Mouse (Mus musculus) forebrain, embryonic 10.5 days (tissue): ENCODE measurements around the gene Slc10a7. TPM values are rescaled to one million over a fixed set of nuclear protein-coding genes. Genes with fewer than 3 reads are reported as not detected.
"Not testable (repeated sequence)": the region's sequence is repeated elsewhere in the genome, so short reads cannot be mapped to it uniquely, and the experiment has no call there.

Source experiments
- DNase-seq: peaks from one replicate; pipeline ENCODE4 v3.0.0-alpha.2; 2017; ENCODE audit warnings: low spot score; ENCODE audit errors: extremely low spot score
- H3K27ac ChIP-seq: fragments of 300-500 bp; sonication (generic); 2 replicates; pipeline ENCODE4 v1.5.1; 2016; ENCODE audit warnings: mild to moderate bottlenecking
- H3K27me3 ChIP-seq: fragments of 300-500 bp; sonication (generic); 2 replicates; pipeline ENCODE4 v1.6.1; 2016; ENCODE audit warnings: mild to moderate bottlenecking; ENCODE audit not compliant: poor library complexity, severe bottlenecking
- H3K36me3 ChIP-seq: fragments of 300-500 bp; sonication (generic); replicated peaks from 2 replicates; pipeline ENCODE4 v1.6.1; 2016; ENCODE audit warnings: mild to moderate bottlenecking, moderate library complexity
- H3K4me1 ChIP-seq: fragments of 300-500 bp; sonication (generic); 2 replicates; pipeline ENCODE4 v1.6.1; 2016
- H3K4me3 ChIP-seq: fragments of 300-500 bp; sonication (generic); 2 replicates; pipeline ENCODE4 v1.5.1; 2016; ENCODE audit warnings: mild to moderate bottlenecking, moderate library complexity
- H3K9me3 ChIP-seq: fragments of 300-500 bp; sonication (generic); 2 replicates; pipeline ENCODE4 v1.6.1; 2016; ENCODE audit warnings: mild to moderate bottlenecking, moderate library complexity
- WGBS: fragments of 180-500 bp; shearing (Covaris S2); methylation state at CpG from one replicate; pipeline ENCODE4 v1.1.7; 2016; 5-methylcytosine and 5-hydroxymethylcytosine counted together
- polyA plus RNA-seq: library from polyadenylated mRNA; unstranded; fragments of >200 nt; fragmentation: Nextera tagmentation; extraction: Ambion mirVana; gene quantifications from 2 replicates; pipeline ENCODE4 v1.2.1, GENCODE M21; 2016

Slc10a7 gene
- polyA plus RNA-seq, 1 experiment from 2014 or later = 10.0 TPM

- WGBS = 87% methylated on average over 4 of the region's 4 CpGs
- no peak for DNase-seq
- no peaks in the 10 kb centered on the region for H3K27me3 ChIP-seq
- H3K9me3 ChIP-seq = no peaks in the 10 kb centered on the region
- peaks cover 14% of the 10 kb centered on the region for H3K4me1 ChIP-seq
- H3K36me3 ChIP-seq = peaks cover 33% of the 10 kb centered on the region
- no peak overlapping the region for H3K4me3 ChIP-seq
- no peak overlapping the region for H3K27ac ChIP-seq
Observed at GRCm38 (mm10) chr8:78513106-78513505, 4.0 kb downstream of the Slc10a7 start.

GRCm38 (mm10) chr8:78514706-78515105, 5.6 kb downstream of the Slc10a7 start:
- no peaks in the 10 kb centered on the region for H3K9me3 ChIP-seq
- peaks cover 14% of the 10 kb centered on the region for H3K4me1 ChIP-seq
- DNase-seq = no peak
- no peaks in the 10 kb centered on the region for H3K27me3 ChIP-seq
- peaks cover 35% of the 10 kb centered on the region for H3K36me3 ChIP-seq
- 85% methylated on average over 1 of the region's 1 CpGs for WGBS
- H3K27ac ChIP-seq = no peak overlapping the region
- no peak overlapping the region for H3K4me3 ChIP-seq

GRCm38 (mm10) chr8:78515132-78515531, 6.0 kb downstream of the Slc10a7 start:
- H3K27ac ChIP-seq = no peak overlapping the region
- no peak overlapping the region for H3K4me3 ChIP-seq
- no peaks in the 10 kb centered on the region for H3K9me3 ChIP-seq
- WGBS = 96% methylated on average over 3 of the region's 3 CpGs
- peaks cover 35% of the 10 kb centered on the region for H3K36me3 ChIP-seq
- DNase-seq = no peak
- no peaks in the 10 kb centered on the region for H3K27me3 ChIP-seq
- H3K4me1 ChIP-seq = peaks cover 11% of the 10 kb centered on the region

- Histone ChIP-seq H3K36me3 (peaks cover 61% of the 10 kb centered on the region), H3K9me3 (no peaks in the 10 kb centered on the region), H3K4me3 (no peak overlapping the region), H3K4me1 (no peaks in the 10 kb centered on the region), H3K27ac (no peak overlapping the region), H3K27me3 (no peaks in the 10 kb centered on the region)
- WGBS = 85% methylated on average over 6 of the region's 6 CpGs
- no peak for DNase-seq
Observed at GRCm38 (mm10) chr8:78533981-78534380, 24.8 kb downstream of the Slc10a7 start.

- peaks cover 47% of the 10 kb centered on the region for H3K36me3 ChIP-seq
- WGBS = 91% methylated on average over 5 of the region's 5 CpGs
- H3K4me1 ChIP-seq = no peaks in the 10 kb centered on the region
- no peak for DNase-seq
- H3K27me3 ChIP-seq = no peaks in the 10 kb centered on the region
- no peaks in the 10 kb centered on the region for H3K9me3 ChIP-seq
- H3K27ac ChIP-seq = no peak overlapping the region
- H3K4me3 ChIP-seq = no peak overlapping the region
Observed at GRCm38 (mm10) chr8:78536716-78537115, 27.6 kb downstream of the Slc10a7 start.

GRCm38 (mm10) chr8:78537795-78538194, 28.6 kb downstream of the Slc10a7 start:
- Histone ChIP-seq H3K27ac (no peak overlapping the region), H3K36me3 (peaks cover 46% of the 10 kb centered on the region), H3K9me3 (no peaks in the 10 kb centered on the region), H3K27me3 (no peaks in the 10 kb centered on the region), H3K4me3 (no peak overlapping the region), H3K4me1 (no peaks in the 10 kb centered on the region)
- no peak for DNase-seq
- WGBS = 87% methylated on average over 3 of the region's 3 CpGs

- peaks cover 37% of the 10 kb centered on the region for H3K36me3 ChIP-seq
- not testable (repeated sequence) for H3K4me3 ChIP-seq, H3K27me3 ChIP-seq, H3K27ac ChIP-seq, H3K9me3 ChIP-seq, DNase-seq, H3K4me1 ChIP-seq
- WGBS = 91% methylated on average over 5 of the region's 6 CpGs
Observed at GRCm38 (mm10) chr8:78542670-78543069, 33.5 kb downstream of the Slc10a7 start.

GRCm38 (mm10) chr8:78543621-78544020, 34.5 kb downstream of the Slc10a7 start:
- peaks cover 9% of the 10 kb centered on the region for H3K4me1 ChIP-seq
- 40% methylated on average over 1 of the region's 1 CpGs for WGBS
- H3K36me3 ChIP-seq = peaks cover 27% of the 10 kb centered on the region; the same call in 1 of the 2 replicates
- H3K9me3 ChIP-seq = no peaks in the 10 kb centered on the region
- H3K27me3 ChIP-seq = no peaks in the 10 kb centered on the region
- no peak overlapping the region for H3K4me3 ChIP-seq
- no peak for DNase-seq
- H3K27ac ChIP-seq = no peak overlapping the region

GRCm38 (mm10) chr8:78544545-78544944, 35.4 kb downstream of the Slc10a7 start:
- H3K9me3 ChIP-seq = no peaks in the 10 kb centered on the region
- no peak for DNase-seq
- peaks cover 9% of the 10 kb centered on the region for H3K4me1 ChIP-seq
- H3K27ac ChIP-seq = no peak overlapping the region
- no peak overlapping the region for H3K4me3 ChIP-seq
- peaks cover 27% of the 10 kb centered on the region; the same call in 1 of the 2 replicates for H3K36me3 ChIP-seq
- no peaks in the 10 kb centered on the region for H3K27me3 ChIP-seq
- WGBS = 81% methylated on average over 2 of the region's 2 CpGs

- not testable (repeated sequence) for H3K4me3 ChIP-seq, DNase-seq, H3K9me3 ChIP-seq, H3K27me3 ChIP-seq, H3K27ac ChIP-seq
- H3K36me3 ChIP-seq = peaks cover 27% of the 10 kb centered on the region; the same call in 1 of the 2 replicates
- 52% methylated on average over 9 of the region's 14 CpGs for WGBS
- peaks cover 15% of the 10 kb centered on the region for H3K4me1 ChIP-seq
Observed at GRCm38 (mm10) chr8:78545153-78545817, 36.1 kb downstream of the Slc10a7 start.

- DNase-seq = no peak
- Histone ChIP-seq H3K36me3 (peaks cover 10% of the 10 kb centered on the region), H3K4me1 (peaks cover 21% of the 10 kb centered on the region), H3K27me3 (no peaks in the 10 kb centered on the region), H3K4me3 (no peak overlapping the region), H3K27ac (no peak overlapping the region), H3K9me3 (no peaks in the 10 kb centered on the region)
- 80% methylated on average over 10 of the region's 10 CpGs for WGBS
Observed at GRCm38 (mm10) chr8:78549971-78550751, 41.0 kb downstream of the Slc10a7 start.

GRCm38 (mm10) chr8:78550752-78551134, 41.6 kb downstream of the Slc10a7 start:
- no peaks in the 10 kb centered on the region for H3K27me3 ChIP-seq

GRCm38 (mm10) chr8:78555817-78556216, 46.7 kb downstream of the Slc10a7 start:
- no peak for DNase-seq
- Histone ChIP-seq H3K27me3 (no peaks in the 10 kb centered on the region), H3K4me1 (peaks cover 24% of the 10 kb centered on the region), H3K4me3 (no peak overlapping the region), H3K36me3 (peaks cover 10% of the 10 kb centered on the region), H3K27ac (no peak overlapping the region), H3K9me3 (no peaks in the 10 kb centered on the region)
- 92% methylated on average over 4 of the region's 4 CpGs for WGBS

More at GRCm38 (mm10) chr8:78550752-78551134, 41.6 kb downstream of the Slc10a7 start:
- 86% methylated on average over 2 of the region's 2 CpGs for WGBS
- H3K4me1 ChIP-seq = peaks cover 17% of the 10 kb centered on the region
- no peak overlapping the region for H3K4me3 ChIP-seq
- H3K9me3 ChIP-seq = no peaks in the 10 kb centered on the region
- no peak for DNase-seq
- peaks cover 10% of the 10 kb centered on the region for H3K36me3 ChIP-seq
- no peak overlapping the region for H3K27ac ChIP-seq
